Mouse (Mus musculus) heart, postnatal 0 days (tissue): Measurements from ENCODE around the gene Tmem185b.

Source experiments
- CTCF ChIP-seq: IDR thresholded peaks from 2 replicates; pipeline ENCODE4 v1.5.1; 2016; ENCODE audit warnings: antibody characterized with exemption, control low read depth, low read depth
- EP300 ChIP-seq: IDR thresholded peaks from 2 replicates; pipeline ENCODE4 v1.6.1; 2016; ENCODE audit warnings: antibody characterized with exemption, low read depth

- TF ChIP-seq EP300 (no peak), CTCF (peak; percentile 76)
These were observed 41.5 kb upstream of the Tmem185b start for GRCm38 (mm10) chr1:119484457-119484856.
